Mouse (Mus musculus): ENCODE measurements around the gene Glis2.

DNA sequence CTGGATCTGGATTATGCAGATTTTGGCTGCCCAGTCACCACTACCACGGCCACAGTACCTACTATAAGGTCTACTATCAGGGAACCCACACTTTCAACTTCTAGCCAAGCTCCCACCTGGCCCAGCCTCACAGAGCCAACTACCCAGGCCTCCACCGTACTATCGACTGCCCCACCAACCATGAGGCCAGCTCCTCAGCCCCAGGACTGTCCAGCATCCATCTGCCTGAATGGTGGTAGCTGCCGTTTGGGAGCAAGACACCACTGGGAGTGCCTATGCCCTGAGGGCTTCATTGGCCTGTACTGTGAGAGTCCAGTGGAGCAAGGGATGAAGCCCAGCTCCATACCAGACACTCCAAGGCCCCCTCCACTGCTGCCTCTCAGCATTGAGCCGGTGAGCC lies 54.7 kb downstream of the Glis2 start:
- TF ChIP-seq CTCF (conservative IDR thresholded peaks at IDR 0.05; ENCODE audit: low read length): no peak
- no peak for TF ChIP-seq POU5F1 (IDR thresholded peaks at IDR 0.05; ENCODE audit: borderline replicate concordance, low read length)
